In the genomic region with DNA sequence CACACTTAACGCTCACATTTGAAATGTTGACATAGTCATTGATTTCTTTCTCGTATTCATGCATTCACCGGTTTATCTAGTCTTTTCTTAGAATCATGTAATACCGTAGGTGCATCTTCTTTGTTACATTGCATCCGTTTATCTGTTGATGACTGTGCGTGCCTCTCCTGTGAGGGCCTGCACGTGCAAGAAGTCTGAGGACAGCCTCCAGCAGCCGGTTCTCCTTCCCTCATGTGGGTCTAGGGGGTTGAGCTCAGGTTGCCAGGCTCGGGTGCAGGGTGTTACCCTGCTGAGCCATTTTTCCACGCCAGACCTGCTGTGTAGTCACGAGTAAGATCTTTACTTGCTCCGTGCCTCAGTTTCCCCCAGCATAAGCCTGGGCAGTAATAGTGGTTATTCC, we compare ENCODE assay signal across 9 mouse cellular contexts. TPM values are rescaled to one million over a fixed set of nuclear protein-coding genes. Genes with fewer than 3 reads are reported as not detected.
DNase-seq lines count a peak whose midpoint lies in the region; ATAC-seq and TF ChIP-seq lines count a peak whose summit lies in the region.
"Had no signal": no experiment of that assay in that cellular context is flagged by ENCODE, and none has a peak within 500 bp of the region (broad histone marks: within the 10 kb centered on the region; RNA-seq: fewer than 3 reads in every experiment).

No protein-coding gene starts in this region.

- no peak overlapping the region for H3K9ac ChIP-seq in embryonic facial prominence, embryonic 15.5 days
- H3K9ac ChIP-seq in intestine, postnatal 0 days (ENCODE audit: low read depth, low read length), result no peak overlapping the region

- no peak overlapping the region for H3K27ac ChIP-seq in left cerebral cortex, adult 2 months
- H3K27ac ChIP-seq in embryonic facial prominence, embryonic 15.5 days (replicated peaks), result no peak overlapping the region
- no peak overlapping the region for H3K27ac ChIP-seq in intestine, postnatal 0 days (ENCODE audit: low read depth, low read length)

- intact Hi-C loops in left cerebral cortex, adult 2 months (cut with DNase I), result loop anchor here (10.0 kb wide), 4 partner anchors 120 to 1140 kb away; a partner anchor contains a TSS
- intact Hi-C loops in left cerebral cortex, postnatal 25 days (cut with DNase I), result loop anchor here (10.0 kb wide), 3 partner anchors 120 to 310 kb away; a partner anchor contains a TSS

- H3K4me1 ChIP-seq in embryonic facial prominence, embryonic 15.5 days, result peaks cover 47% of the 10 kb centered on the region
- H3K4me1 ChIP-seq in intestine, postnatal 0 days (replicated peaks; ENCODE audit: control insufficient read depth, insufficient read depth, low read length), result peaks cover 5% of the 10 kb centered on the region; the same call in 1 of the 2 replicates

- TF ChIP-seq CTCF in left cerebral cortex, adult 2 months (IDR thresholded peaks at IDR 0.05), result no peak
- TF ChIP-seq CTCF in intestine, postnatal 0 days (IDR thresholded peaks at IDR 0.05; ENCODE audit: low read depth), result no peak

- H3ac ChIP-seq in myocyte (ENCODE audit: control insufficient read depth, insufficient read length), result no peak overlapping the region

- H3K4me2 ChIP-seq in embryonic facial prominence, embryonic 15.5 days (replicated peaks), result peak overlapping the region; percentile 61
- H3K4me2 ChIP-seq in intestine, postnatal 0 days (replicated peaks; ENCODE audit: low read depth), result peak overlapping the region; percentile 67
- H3K4me2 ChIP-seq in myocyte (ENCODE audit: low read depth), result peak overlapping the region; percentile 96

- no peaks in the 10 kb centered on the region for H3K27me3 ChIP-seq in embryonic facial prominence, embryonic 15.5 days
- H3K27me3 ChIP-seq in intestine, postnatal 0 days (replicated peaks; ENCODE audit: control insufficient read depth, insufficient read depth, low read length), result no peaks in the 10 kb centered on the region
- H3K27me3 ChIP-seq in myocyte (ENCODE audit: control insufficient read depth, insufficient read depth, insufficient read length), result no peaks in the 10 kb centered on the region

- no peaks in the 10 kb centered on the region for H3K36me3 ChIP-seq in embryonic facial prominence, embryonic 15.5 days
- H3K36me3 ChIP-seq in intestine, postnatal 0 days (ENCODE audit: control insufficient read depth, insufficient read depth), result peaks cover 3% of the 10 kb centered on the region; the same call in 1 of the 2 replicates
- H3K36me3 ChIP-seq in myocyte (ENCODE audit: control insufficient read depth, insufficient read depth), result no peaks in the 10 kb centered on the region

- no peak for DNase-seq in left cerebral cortex, adult 2 months (ENCODE audit: extremely low spot score in 1 of 2, low spot score in 2 of 2)
- DNase-seq in left cerebral cortex, postnatal 25 days (ENCODE audit: low spot score in 2 of 2), result no peak
- DNase-seq in ovary, adult 18-20 months (ENCODE audit: low spot score), result no peak
- DNase-seq in layer of hippocampus, adult 9-10 months (ENCODE audit: low spot score), result no peak
- no peak for DNase-seq in thymus, postnatal 36 days
- DNase-seq: cerebellum, adult 11-12 months had no signal

- peak overlapping the region; percentile 5; the same call in 1 of the 2 replicates for H3K4me3 ChIP-seq in left cerebral cortex, adult 2 months
- H3K4me3 ChIP-seq in embryonic facial prominence, embryonic 15.5 days (replicated peaks), result peak overlapping the region; percentile 16; the same call in 1 of the 2 replicates
- H3K4me3 ChIP-seq in intestine, postnatal 0 days (ENCODE audit: low read depth, low read length), result no peak overlapping the region
- H3K4me3 ChIP-seq in myocyte, result no peak overlapping the region

- ATAC-seq in embryonic facial prominence, embryonic 15.5 days (ENCODE audit: insufficient number of reproducible peaks, low FRiP score, low TSS enrichment, low read depth), result no peak
- ATAC-seq in intestine, postnatal 0 days, result no peak

- H3K9me3 ChIP-seq in embryonic facial prominence, embryonic 15.5 days (replicated peaks), result no peaks in the 10 kb centered on the region
- no peaks in the 10 kb centered on the region for H3K9me3 ChIP-seq in intestine, postnatal 0 days (ENCODE audit: control insufficient read depth)

- no peak for TF ChIP-seq POLR2A in myocyte (IDR thresholded peaks at IDR 0.05; ENCODE audit: insufficient read length, low read depth)

- 45% methylated on average over 12 of the region's 12 CpGs for WGBS in embryonic facial prominence, embryonic 15.5 days
- 69% methylated on average over 12 of the region's 12 CpGs for WGBS in intestine, postnatal 0 days

- H3K79me2 ChIP-seq in myocyte (ENCODE audit: control insufficient read depth, insufficient read depth), result peaks cover 63% of the 10 kb centered on the region

TF ChIP-seq in myocyte, 11 proteins besides CTCF, POLR2A, EP300 and RAD21:
- no peak for TF ChIP-seq E2F4 (IDR thresholded peaks at IDR 0.05; ENCODE audit: insufficient read depth)
- TF ChIP-seq CEBPB (IDR thresholded peaks at IDR 0.05; ENCODE audit: insufficient read depth, poor library complexity, severe bottlenecking), result no peak
- no peak for TF ChIP-seq MAX (IDR thresholded peaks at IDR 0.05; ENCODE audit: low read depth)
- no peak for TF ChIP-seq MYOD1 (IDR thresholded peaks at IDR 0.05; ENCODE audit: control insufficient read depth in 1 of 3, insufficient read length in 2 of 3, low read depth in 2 of 3)
- TF ChIP-seq USF1 (IDR thresholded peaks at IDR 0.05; ENCODE audit: low read depth), result no peak
- TF ChIP-seq SRF (IDR thresholded peaks at IDR 0.05; ENCODE audit: control insufficient read depth, insufficient read length, low read depth), result no peak
- TF ChIP-seq MYOG (IDR thresholded peaks at IDR 0.05; ENCODE audit: control insufficient read depth in 1 of 3, insufficient read depth in 1 of 3, insufficient read length in 2 of 3, low read depth in 2 of 3), result no peak
- no peak for TF ChIP-seq POLR2AphosphoS2 (IDR thresholded peaks at IDR 0.05; ENCODE audit: insufficient read length, low read depth)
- TF ChIP-seq REST (IDR thresholded peaks at IDR 0.05; ENCODE audit: insufficient read depth, insufficient read length), result no peak

RNA-seq across cellular contexts. Expression of a gene that starts 52.9 kb away (rescaled TPM):
- 10 to 100 TPM in 1 of 2 experiments, 1 to 10 TPM in 1; 9.2 to 14.8 TPM for total RNA-seq in left cerebral cortex, adult 2 months (2021)
- total RNA-seq in left cerebral cortex, postnatal 25 days (2021), result 10 to 100 TPM; 11.9 to 14.4 TPM
- 0.21 and 0.47 TPM in 2 replicates for polyA plus RNA-seq in embryonic facial prominence, embryonic 15.5 days (2015; fragmentation: Nextera tagmentation; extraction: Ambion mirVana)
- polyA plus RNA-seq in intestine, postnatal 0 days (2015; fragmentation: Nextera tagmentation; extraction: Ambion mirVana), result 0.72 and 0.76 TPM in 2 replicates
- 0.04 TPM for polyA plus RNA-seq in myocyte (2012; fragmentation: generic; extraction: Trizol)

Comparison
In these comparisons a context has a peak if more than half of its experiments do, and no peak if none do; other contexts are left out.
1. H3K4me3 ChIP-seq: peak in left cerebral cortex, adult 2 months (single experiment) and embryonic facial prominence, embryonic 15.5 days (single experiment); none in intestine, postnatal 0 days (single experiment) and myocyte (single experiment).
2. Peak in every context shown above with its lines, with median percentiles within 50 percentile points of each other: H3K4me2 ChIP-seq.